Mouse (Mus musculus): ENCODE measurements around the gene Snx30. TPM values are rescaled to one million over a fixed set of nuclear protein-coding genes. Genes with fewer than 3 reads are reported as not detected.

The Snx30 gene
- polyA plus RNA-seq, 1 experiment from 2014 or later = 6.6 TPM

Other genes with a start within 250 kb of the Snx30 start
- 17.6 and 20.2 TPM in 2 replicates for gene Hsdl2, start 224.3 kb upstream of the Snx30 start, polyA plus RNA-seq (2015; fragmentation: Nextera tagmentation; extraction: Ambion mirVana)
- gene E130308A19Rik, start 179.6 kb upstream of the Snx30 start, polyA plus RNA-seq (2015; fragmentation: Nextera tagmentation; extraction: Ambion mirVana) = 14.7 and 15.1 TPM in 2 replicates
- gene Inip, start 4.3 kb upstream of the Snx30 start, polyA plus RNA-seq (2015; fragmentation: Nextera tagmentation; extraction: Ambion mirVana) = 40.4 and 40.5 TPM in 2 replicates
- not detected in 2 replicates for gene Slc46a2, start 109.2 kb downstream of the Snx30 start, polyA plus RNA-seq (2015; fragmentation: Nextera tagmentation; extraction: Ambion mirVana)
- gene Mup4, start 154.9 kb downstream of the Snx30 start, polyA plus RNA-seq (2015; fragmentation: Nextera tagmentation; extraction: Ambion mirVana) = not detected in 2 replicates
- gene Mup6, start 158.5 kb downstream of the Snx30 start, polyA plus RNA-seq (2015; fragmentation: Nextera tagmentation; extraction: Ambion mirVana) = not detected in 2 replicates